Mouse (Mus musculus) adrenal gland, postnatal 25 days (tissue): Measurements from ENCODE around the gene Gpatch3. TPM values are rescaled to one million over a fixed set of nuclear protein-coding genes. Genes with fewer than 3 reads are reported as not detected.

ENCODE experiments used
- DNase-seq: peaks from one replicate; pipeline ENCODE4 v3.0.0; 2021; ENCODE audit warnings: mixed read lengths
- long read RNA-seq: library from polyadenylated mRNA; stranded (forward); transcript quantifications from one replicate; pipeline ENCODE4 v2.0.0, GENCODE M21; 2021
- total RNA-seq: library from RNA; stranded (reverse); gene quantifications from 2 replicates; pipeline ENCODE4 v1.2.3, GENCODE M21; 2021

Gene Gpatch3
- total RNA-seq: 5.9 and 8.3 TPM in 2 replicates
- long read RNA-seq, transcript Gpatch3-201 (7 exons, 2,004 nt): major isoform, 9 of 17 reads
- long read RNA-seq, partial matches to known transcripts: 0 of 17 reads
- long read RNA-seq, other reads (novel, unspliced or antisense): 8 of 17 reads

- peak; percentile 89 for DNase-seq
These were observed at the start of gene Gpatch3 for GRCm38 (mm10) chr4:133574070-133574842. Gene Gpatch3, plus strand, starts transcription at chr4:133574745.

GRCm38 (mm10) chr4:133527788-133528187 is 46.8 kb upstream of the Gpatch3 start:
- DNase-seq: no peak

- DNase-seq: no peak
These were observed 41.8 kb upstream of the Gpatch3 start for GRCm38 (mm10) chr4:133532777-133533176.

- DNase-seq: no peak
These were observed 38.5 kb upstream of the Gpatch3 start for GRCm38 (mm10) chr4:133536081-133536480.

- peak; percentile 49 for DNase-seq
These were observed 37.9 kb upstream of the Gpatch3 start for GRCm38 (mm10) chr4:133536652-133537051.

GRCm38 (mm10) chr4:133545272-133546231 is 29.0 kb upstream of the Gpatch3 start, which contains the start of gene Nudc:
Gene Nudc, minus strand, starts transcription at chr4:133545996.
- peak; percentile 96 for DNase-seq

- no peak for DNase-seq
These were observed 22.5 kb upstream of the Gpatch3 start for GRCm38 (mm10) chr4:133552029-133552428.

GRCm38 (mm10) chr4:133552768-133553447 is 21.6 kb upstream of the Gpatch3 start, which contains the start of gene Nr0b2:
Gene Nr0b2, plus strand, starts transcription at chr4:133553376.
- DNase-seq: peak; percentile 77

- no peak for DNase-seq
These were observed 20.9 kb upstream of the Gpatch3 start for GRCm38 (mm10) chr4:133553448-133554330.

GRCm38 (mm10) chr4:133557041-133557717 is 17.4 kb upstream of the Gpatch3 start:
- no peak for DNase-seq

- DNase-seq: no peak
These were observed 14.7 kb upstream of the Gpatch3 start for GRCm38 (mm10) chr4:133559846-133560245.

- no peak for DNase-seq
These were observed 12.9 kb upstream of the Gpatch3 start for GRCm38 (mm10) chr4:133561622-133562021.

GRCm38 (mm10) chr4:133563123-133563571 is 11.4 kb upstream of the Gpatch3 start:
- DNase-seq: peak; percentile 91

- no peak for DNase-seq
These were observed 7.3 kb upstream of the Gpatch3 start for GRCm38 (mm10) chr4:133567251-133567650.

GRCm38 (mm10) chr4:133569291-133570065 is 5.1 kb upstream of the Gpatch3 start:
- no peak for DNase-seq

GRCm38 (mm10) chr4:133570066-133570466 is 4.5 kb upstream of the Gpatch3 start:
- DNase-seq: peak; percentile 39

GRCm38 (mm10) chr4:133574843-133575202 is 278 bp downstream of the Gpatch3 start:
- no peak for DNase-seq

GRCm38 (mm10) chr4:133577983-133578382 is 3.4 kb downstream of the Gpatch3 start:
- DNase-seq: no peak

GRCm38 (mm10) chr4:133583690-133584058 is 9.1 kb downstream of the Gpatch3 start:
- no peak for DNase-seq
